Mouse (Mus musculus): ENCODE data around the gene Zfp706. TPM values are rescaled to one million over a fixed set of nuclear protein-coding genes. Genes with fewer than 3 reads are reported as not detected.

The Zfp706 gene
- polyA plus RNA-seq (2012; rRNA removed) = 25.4 and 27.1 TPM in 2 replicates

DNA sequence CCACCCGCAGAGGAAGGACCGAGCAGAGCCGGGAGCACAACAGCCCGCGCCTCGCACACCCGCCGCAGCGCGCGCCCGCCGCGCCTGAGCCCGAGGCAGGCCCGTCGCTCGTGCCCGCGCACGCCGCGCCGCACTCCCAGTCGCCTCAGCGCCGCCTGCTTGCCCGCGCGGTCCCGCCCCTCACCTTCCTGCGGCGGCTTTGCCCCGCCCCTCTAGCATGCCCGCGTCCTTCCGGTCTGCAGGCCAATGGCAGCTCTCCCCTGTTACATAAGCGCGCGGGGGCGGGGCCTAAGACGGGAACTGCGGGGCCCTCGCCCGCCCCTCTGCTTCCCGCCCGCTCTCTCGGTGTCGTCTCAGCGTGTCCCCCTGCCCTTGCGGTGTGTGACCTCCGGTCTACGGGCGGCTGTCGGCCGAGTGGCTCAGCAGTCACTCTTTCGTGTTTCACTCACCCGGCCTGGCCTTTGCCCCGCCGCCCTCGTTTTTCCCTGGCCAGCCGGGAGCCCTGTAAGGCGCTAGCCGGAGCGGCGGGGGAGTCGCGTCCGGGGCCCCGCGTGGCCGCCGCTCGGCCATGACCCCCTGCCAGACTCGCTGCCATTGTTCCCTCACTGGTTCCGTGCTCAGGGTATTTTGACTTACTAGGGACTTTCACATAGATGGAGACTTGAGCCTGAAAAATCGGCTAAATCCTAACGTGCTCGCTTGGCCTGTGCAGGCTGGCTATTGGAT, at the start of gene Zfp706:
Gene Zfp706 (minus strand): TSS at position 541 of the 726 bp plus-strand sequence.
- TF ChIP-seq CTCF (IDR thresholded peaks at IDR 0.05; ENCODE audit: insufficient read depth, low read length) (no peak), POLR2A (IDR thresholded peaks at IDR 0.05; ENCODE audit: borderline replicate concordance, extremely low read depth, low read depth, low read length) (peak; percentile 95)
- H3K4me3 ChIP-seq (replicated peaks; ENCODE audit: extremely low read depth, low read depth, low read length) = peak within 1 kb of the TSS; percentile 77
- H3K4me1 ChIP-seq (ENCODE audit: control insufficient read depth, insufficient read depth, low read length) = peaks cover 19% of the 10 kb centered on the region
- DNase-seq = peak; percentile 98
- 1% methylated on average over 54 of the region's 79 CpGs for WGBS

DNA sequence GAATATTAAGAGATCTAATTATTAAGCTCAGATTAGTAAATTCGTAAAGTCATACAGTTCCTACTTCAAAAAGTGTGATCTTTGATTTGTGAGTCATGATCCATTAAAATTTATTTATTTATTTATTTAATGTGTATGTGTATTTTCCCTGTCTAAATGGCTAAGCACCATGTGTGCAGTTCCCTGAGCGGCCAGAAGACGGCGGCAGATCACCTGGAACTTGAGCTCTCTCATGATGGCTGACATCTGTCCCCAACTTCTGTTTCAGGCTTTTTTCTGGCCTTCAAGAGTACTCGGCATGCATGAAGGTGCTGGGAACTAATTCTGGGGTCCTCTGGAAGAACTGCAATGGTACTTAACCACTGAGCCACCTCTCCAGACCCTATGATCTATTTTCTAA, 47.0 kb upstream of the Zfp706 start:
- 96% methylated on average over 5 of the region's 5 CpGs for WGBS
- H3K4me3 ChIP-seq (replicated peaks; ENCODE audit: extremely low read depth, low read depth, low read length) = no peak overlapping the region
- H3K4me1 ChIP-seq (ENCODE audit: control insufficient read depth, insufficient read depth, low read length) = no peaks in the 10 kb centered on the region
- DNase-seq = no peak
- TF ChIP-seq CTCF (IDR thresholded peaks at IDR 0.05; ENCODE audit: insufficient read depth, low read length) (0 out of 2 replicates have a peak, but pooled peaks have one; percentile 2), POLR2A (IDR thresholded peaks at IDR 0.05; ENCODE audit: borderline replicate concordance, extremely low read depth, low read depth, low read length) (no peak)

DNA sequence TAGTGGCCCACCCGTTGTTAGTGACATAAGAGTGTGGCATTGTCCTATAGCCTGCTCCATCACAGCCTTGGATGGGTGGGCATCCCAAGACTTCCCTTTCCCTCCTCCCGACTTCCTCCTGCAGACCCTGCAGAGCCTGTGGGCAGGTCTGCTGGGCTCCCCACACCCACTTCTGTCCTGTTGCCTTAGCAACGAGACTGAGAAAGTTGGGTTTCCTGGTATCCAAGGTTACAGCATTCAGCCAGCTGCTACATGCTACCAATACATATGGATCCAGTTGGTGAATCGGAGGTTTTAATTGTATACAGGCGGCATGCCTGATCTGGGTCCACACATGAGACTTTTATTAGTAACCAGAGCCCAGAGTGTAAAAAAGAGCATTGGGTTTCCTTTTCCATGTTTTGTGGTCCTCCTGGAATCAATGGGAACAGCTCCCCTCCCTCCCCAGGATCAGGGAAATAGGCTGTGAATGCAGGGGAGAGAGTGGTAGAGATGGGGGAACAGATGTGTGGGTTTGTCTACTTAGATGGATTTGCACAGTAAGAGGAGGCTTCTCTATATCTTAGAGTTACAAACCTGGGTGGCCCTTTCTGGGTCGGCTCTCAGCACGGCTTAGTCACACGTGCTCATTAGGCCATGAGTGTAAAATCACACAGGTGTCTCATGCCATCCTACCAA, 45.7 kb upstream of the Zfp706 start:
- DNase-seq = no peak
- H3K4me1 ChIP-seq (ENCODE audit: control insufficient read depth, insufficient read depth, low read length) = no peaks in the 10 kb centered on the region
- WGBS = 71% methylated on average over 8 of the region's 8 CpGs
- no peak for TF ChIP-seq CTCF (IDR thresholded peaks at IDR 0.05; ENCODE audit: insufficient read depth, low read length)
- H3K4me3 ChIP-seq (replicated peaks; ENCODE audit: extremely low read depth, low read depth, low read length) = no peak overlapping the region

DNA sequence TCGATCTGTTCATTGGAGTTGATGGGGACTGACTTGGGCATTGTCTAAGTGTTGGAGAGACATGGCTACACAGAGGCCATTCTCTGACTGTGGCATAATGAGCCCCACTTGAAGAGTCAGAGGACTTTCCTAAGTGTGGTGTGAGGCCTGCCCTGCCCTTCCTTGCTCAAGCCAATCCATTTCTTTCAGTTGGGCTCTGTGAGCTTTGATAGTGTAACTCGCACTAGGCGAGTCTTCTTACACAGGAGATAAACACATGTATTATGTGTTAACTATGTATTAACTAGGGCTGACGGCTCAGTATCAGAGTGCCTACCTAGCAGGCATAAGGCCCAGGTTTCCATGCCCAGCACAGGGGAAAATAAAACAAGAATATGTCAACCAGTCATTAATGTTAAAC, 39.8 kb upstream of the Zfp706 start:
- TF ChIP-seq POLR2A (IDR thresholded peaks at IDR 0.05; ENCODE audit: borderline replicate concordance, extremely low read depth, low read depth, low read length) = no peak
- no peak for TF ChIP-seq CTCF (IDR thresholded peaks at IDR 0.05; ENCODE audit: insufficient read depth, low read length)
- no peaks in the 10 kb centered on the region; the same call in 1 of the 2 replicates for H3K4me1 ChIP-seq (ENCODE audit: control insufficient read depth, insufficient read depth, low read length)
- DNase-seq = no peak
- WGBS = 95% methylated on average over 4 of the region's 4 CpGs
- H3K4me3 ChIP-seq (replicated peaks; ENCODE audit: extremely low read depth, low read depth, low read length) = no peak overlapping the region

DNA sequence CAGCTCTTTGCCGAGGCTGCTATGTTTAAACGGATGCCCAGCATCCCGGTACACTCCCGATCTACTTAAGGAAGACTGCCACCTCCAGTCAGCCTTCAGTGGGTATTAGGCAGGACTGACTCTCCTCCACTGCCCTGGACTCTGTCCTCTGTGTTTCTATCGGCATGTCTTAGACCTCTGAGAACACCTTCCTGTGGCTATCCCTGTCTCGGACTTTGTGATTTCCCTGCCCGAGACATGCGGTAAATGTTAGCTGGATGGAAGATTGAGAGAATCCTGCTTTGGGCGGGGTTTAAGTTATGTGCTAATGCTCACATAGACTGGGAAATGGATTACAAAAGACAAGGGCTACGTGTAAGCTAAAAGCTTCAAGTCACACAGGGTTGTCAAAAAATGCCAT, 39.0 kb upstream of the Zfp706 start:
- Histone ChIP-seq H3K4me3 (replicated peaks; ENCODE audit: extremely low read depth, low read depth, low read length) (no peak overlapping the region), H3K4me1 (ENCODE audit: control insufficient read depth, insufficient read depth, low read length) (no peaks in the 10 kb centered on the region; the same call in 1 of the 2 replicates)
- DNase-seq = no peak
- TF ChIP-seq POLR2A (IDR thresholded peaks at IDR 0.05; ENCODE audit: borderline replicate concordance, extremely low read depth, low read depth, low read length) = no peak
- no peak for TF ChIP-seq CTCF (IDR thresholded peaks at IDR 0.05; ENCODE audit: insufficient read depth, low read length)
- WGBS = 81% methylated on average over 10 of the region's 10 CpGs

DNA sequence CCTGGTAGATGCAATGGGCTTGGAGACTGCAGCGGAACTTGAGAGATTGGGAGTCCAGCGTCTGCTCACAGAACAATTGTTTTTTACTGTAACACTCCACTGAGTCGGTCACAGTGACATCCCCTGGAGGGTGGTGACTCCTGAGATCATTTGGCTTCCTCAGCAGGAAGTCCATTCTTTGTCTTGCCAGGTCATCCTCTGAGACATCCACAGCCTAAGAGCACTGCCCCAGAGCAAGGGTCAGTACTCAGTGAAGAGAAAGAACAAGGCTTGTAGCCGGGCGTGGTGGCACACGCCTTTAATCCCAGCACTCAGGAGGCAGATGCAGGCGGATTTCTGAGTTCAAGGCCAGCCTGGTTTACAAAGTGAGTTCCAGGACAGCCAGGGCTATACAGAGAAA, 38.6 kb upstream of the Zfp706 start:
- no peak for TF ChIP-seq POLR2A (IDR thresholded peaks at IDR 0.05; ENCODE audit: borderline replicate concordance, extremely low read depth, low read depth, low read length)
- no peak for DNase-seq
- WGBS = 46% methylated on average over 7 of the region's 7 CpGs
- H3K4me3 ChIP-seq (replicated peaks; ENCODE audit: extremely low read depth, low read depth, low read length) = no peak overlapping the region
- H3K4me1 ChIP-seq (ENCODE audit: control insufficient read depth, insufficient read depth, low read length) = no peaks in the 10 kb centered on the region; the same call in 1 of the 2 replicates

DNA sequence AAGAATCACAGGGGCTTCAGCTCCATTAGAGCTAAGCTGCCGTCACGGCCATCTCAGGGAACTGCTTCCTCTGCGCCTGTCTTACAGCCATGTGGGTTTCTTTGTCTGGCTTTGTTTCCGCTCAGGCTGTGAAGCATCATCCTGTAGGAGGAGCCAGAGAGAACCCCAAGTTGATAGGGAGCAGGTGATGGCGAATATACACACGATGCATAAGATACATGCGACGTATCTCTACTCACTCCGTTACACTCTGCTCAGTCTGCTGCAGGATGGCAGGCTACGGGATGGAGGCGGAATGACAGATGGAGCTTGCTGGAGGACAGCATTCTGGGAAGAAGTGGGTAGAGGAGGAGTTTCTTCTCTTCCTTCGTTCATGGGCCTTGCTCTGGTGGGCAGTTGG, 37.9 kb upstream of the Zfp706 start:
- 79% methylated on average over 12 of the region's 12 CpGs for WGBS
- Histone ChIP-seq H3K4me3 (replicated peaks; ENCODE audit: extremely low read depth, low read depth, low read length) (no peak overlapping the region), H3K4me1 (ENCODE audit: control insufficient read depth, insufficient read depth, low read length) (no peaks in the 10 kb centered on the region; the same call in 1 of the 2 replicates)
- DNase-seq = no peak
- TF ChIP-seq CTCF (IDR thresholded peaks at IDR 0.05; ENCODE audit: insufficient read depth, low read length) (no peak), POLR2A (IDR thresholded peaks at IDR 0.05; ENCODE audit: borderline replicate concordance, extremely low read depth, low read depth, low read length) (no peak)

DNA sequence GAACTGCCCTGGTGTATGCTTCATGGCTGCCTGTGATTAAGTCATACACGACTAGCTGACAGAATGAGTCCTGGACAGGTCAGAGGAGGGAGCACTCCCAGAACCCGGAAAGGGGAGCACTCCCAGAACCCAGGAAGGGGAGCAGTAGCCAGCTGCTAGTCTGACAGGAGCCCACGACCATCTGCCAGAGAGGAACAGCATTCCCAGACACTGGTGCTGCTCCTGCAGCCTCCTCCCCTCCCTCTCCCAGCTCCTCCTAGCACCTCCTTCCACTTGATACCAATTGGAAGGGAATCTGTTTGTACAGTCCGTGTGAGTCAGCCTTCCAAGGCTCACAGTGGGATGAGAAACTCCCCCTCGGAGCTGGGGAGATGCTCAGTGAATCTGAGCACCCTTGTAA, 35.0 kb upstream of the Zfp706 start:
- DNase-seq = no peak
- no peaks in the 10 kb centered on the region; the same call in 1 of the 2 replicates for H3K4me1 ChIP-seq (ENCODE audit: control insufficient read depth, insufficient read depth, low read length)
- TF ChIP-seq CTCF (IDR thresholded peaks at IDR 0.05; ENCODE audit: insufficient read depth, low read length) (no peak), POLR2A (IDR thresholded peaks at IDR 0.05; ENCODE audit: borderline replicate concordance, extremely low read depth, low read depth, low read length) (no peak)
- H3K4me3 ChIP-seq (replicated peaks; ENCODE audit: extremely low read depth, low read depth, low read length) = no peak overlapping the region
- WGBS = 26% methylated on average over 5 of the region's 5 CpGs

DNA sequence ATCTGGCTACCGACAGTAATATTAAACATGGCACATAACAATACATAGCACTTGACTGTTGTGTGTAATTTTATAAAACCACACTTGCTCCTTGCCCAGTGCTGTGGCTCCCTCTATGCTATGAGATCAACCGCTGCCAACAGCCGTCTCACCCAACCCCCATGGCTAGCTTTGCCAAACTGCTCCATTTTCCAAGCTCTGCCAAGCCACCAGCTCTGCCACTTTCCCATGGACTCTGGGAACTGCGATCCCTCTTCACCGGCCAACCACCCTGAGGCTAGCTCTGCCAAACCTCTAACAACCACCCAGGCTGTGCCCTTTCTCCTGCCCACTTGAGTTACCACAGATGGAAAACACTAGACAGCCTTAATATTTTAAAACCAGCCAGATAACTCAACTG, 33.6 kb upstream of the Zfp706 start:
- WGBS = 74% methylated on average over 5 of the region's 5 CpGs
- Histone ChIP-seq H3K4me1 (ENCODE audit: control insufficient read depth, insufficient read depth, low read length) (peaks cover 5% of the 10 kb centered on the region; the same call in 1 of the 2 replicates), H3K4me3 (replicated peaks; ENCODE audit: extremely low read depth, low read depth, low read length) (no peak overlapping the region)
- DNase-seq = peak; percentile 24
- no peak for TF ChIP-seq POLR2A (IDR thresholded peaks at IDR 0.05; ENCODE audit: borderline replicate concordance, extremely low read depth, low read depth, low read length)
- TF ChIP-seq CTCF (IDR thresholded peaks at IDR 0.05; ENCODE audit: insufficient read depth, low read length) = no peak

DNA sequence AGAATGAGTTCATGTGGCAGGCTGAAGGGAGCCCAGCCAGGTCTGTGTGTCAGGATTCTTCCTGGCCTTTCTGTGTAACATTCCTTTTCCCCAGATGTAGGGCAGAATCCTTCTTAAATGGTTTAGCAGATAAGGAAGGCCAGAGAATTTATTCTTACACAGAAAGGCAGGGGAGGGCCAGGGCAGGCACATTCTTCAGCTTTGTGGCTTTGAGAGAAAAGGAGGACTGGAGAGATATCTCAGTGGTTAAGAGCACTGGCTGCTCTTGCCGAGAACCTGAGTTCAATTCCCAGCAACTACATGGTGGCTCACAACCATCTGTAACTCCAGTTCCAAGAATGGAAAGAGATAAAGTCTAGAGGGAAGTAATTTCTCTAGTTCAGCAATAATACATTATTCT, 31.1 kb upstream of the Zfp706 start:
- 67% methylated on average over 1 of the region's 1 CpGs for WGBS
- TF ChIP-seq POLR2A (IDR thresholded peaks at IDR 0.05; ENCODE audit: borderline replicate concordance, extremely low read depth, low read depth, low read length) (no peak), CTCF (IDR thresholded peaks at IDR 0.05; ENCODE audit: insufficient read depth, low read length) (no peak)
- H3K4me3 ChIP-seq (replicated peaks; ENCODE audit: extremely low read depth, low read depth, low read length) = no peak overlapping the region
- DNase-seq = no peak
- H3K4me1 ChIP-seq (ENCODE audit: control insufficient read depth, insufficient read depth, low read length) = peaks cover 5% of the 10 kb centered on the region; the same call in 1 of the 2 replicates
